Mouse (Mus musculus) kidney, adult 9 months (tissue): ENCODE results near the gene Lgals7.
"Not testable (repeated sequence)": the region's sequence is repeated elsewhere in the genome, so short reads cannot be mapped to it uniquely, and the experiment has no call there.

Experiments used
- DNase-seq: peaks from one replicate; pipeline ENCODE4 v3.0.0; 2022

The Lgals7 gene

GRCm38 (mm10) chr7:28879606-28880005, 16.0 kb downstream of the Lgals7 start:
- no peak for DNase-seq

- no peak for DNase-seq
Measured at GRCm38 (mm10) chr7:28880554-28880953, 16.9 kb downstream of the Lgals7 start.

GRCm38 (mm10) chr7:28881199-28881598, 17.5 kb downstream of the Lgals7 start, which contains the start of gene Capn12:
Capn12 (plus strand) TSS chr7:28881422.
- DNase-seq: no peak

- no peak for DNase-seq
Measured at GRCm38 (mm10) chr7:28883039-28883438, 19.4 kb downstream of the Lgals7 start.

- DNase-seq: not testable (repeated sequence)
Measured at GRCm38 (mm10) chr7:28883704-28884103, 20.1 kb downstream of the Lgals7 start.

GRCm38 (mm10) chr7:28886486-28886885, 22.8 kb downstream of the Lgals7 start:
- no peak for DNase-seq

- no peak for DNase-seq
Measured at GRCm38 (mm10) chr7:28888701-28889161, 25.1 kb downstream of the Lgals7 start.

- DNase-seq: no peak
Measured at GRCm38 (mm10) chr7:28892601-28893000, 28.9 kb downstream of the Lgals7 start.

GRCm38 (mm10) chr7:28893643-28894265, 30.1 kb downstream of the Lgals7 start:
- DNase-seq: peak; percentile 60

- DNase-seq: no peak
Measured at GRCm38 (mm10) chr7:28894942-28895341, 31.3 kb downstream of the Lgals7 start.

GRCm38 (mm10) chr7:28897661-28898060, 34.0 kb downstream of the Lgals7 start:
- no peak for DNase-seq

GRCm38 (mm10) chr7:28899972-28900371, 36.3 kb downstream of the Lgals7 start:
- DNase-seq: no peak

- DNase-seq: peak; percentile 57
Measured at GRCm38 (mm10) chr7:28901311-28902125, 37.9 kb downstream of the Lgals7 start.

- DNase-seq: no peak
Measured at GRCm38 (mm10) chr7:28902180-28902579, 38.5 kb downstream of the Lgals7 start.

- DNase-seq: no peak
Measured at GRCm38 (mm10) chr7:28902809-28903208, 39.2 kb downstream of the Lgals7 start.

GRCm38 (mm10) chr7:28903778-28904177, 40.1 kb downstream of the Lgals7 start:
- no peak for DNase-seq

GRCm38 (mm10) chr7:28907195-28907594, 43.5 kb downstream of the Lgals7 start:
- no peak for DNase-seq

- DNase-seq: peak; percentile 83
Measured at GRCm38 (mm10) chr7:28911632-28912031, 48.0 kb downstream of the Lgals7 start.

GRCm38 (mm10) chr7:28913171-28913570, 49.5 kb downstream of the Lgals7 start:
- no peak for DNase-seq
